Mouse (Mus musculus) embryonic facial prominence, embryonic 12.5 days (tissue): ENCODE data around the gene Acat3. TPM values are rescaled to one million over a fixed set of nuclear protein-coding genes. Genes with fewer than 3 reads are reported as not detected.
"Not testable (repeated sequence)": the region's sequence is repeated elsewhere in the genome, so short reads cannot be mapped to it uniquely, and the experiment has no call there.

Experiments
- ATAC-seq: fragments of 200-750 bp; cut with Nextera tagmentation; 2 replicates; pipeline ENCODE4 v1.8.0; 2017; ENCODE audit not compliant: insufficient number of reproducible peaks, insufficient read depth, low FRiP score, low TSS enrichment
- H3K27ac ChIP-seq: fragments of 300-500 bp; sonication (generic); 2 replicates; pipeline ENCODE4 v1.5.1; 2016; ENCODE audit warnings: mild to moderate bottlenecking
- H3K27me3 ChIP-seq: fragments of 300-500 bp; sonication (generic); 2 replicates; pipeline ENCODE4 v1.6.1; 2016; ENCODE audit warnings: mild to moderate bottlenecking, moderate library complexity
- H3K36me3 ChIP-seq: fragments of 300-500 bp; sonication (generic); 2 replicates; pipeline ENCODE4 v1.6.1; 2016; ENCODE audit warnings: mild to moderate bottlenecking
- H3K4me1 ChIP-seq: fragments of 300-500 bp; sonication (generic); 2 replicates; pipeline ENCODE4 v1.6.1; 2016
- H3K4me2 ChIP-seq: fragments of 300-500 bp; sonication (generic); replicated peaks from 2 replicates; pipeline ENCODE4 v1.6.1; 2016; ENCODE audit warnings: mild to moderate bottlenecking, moderate library complexity
- H3K4me3 ChIP-seq: fragments of 300-500 bp; sonication (generic); 2 replicates; pipeline ENCODE4 v1.5.1; 2016; ENCODE audit warnings: mild to moderate bottlenecking
- H3K9ac ChIP-seq: fragments of 300-500 bp; sonication (generic); 2 replicates; pipeline ENCODE4 v1.6.1; 2016; ENCODE audit warnings: mild to moderate bottlenecking, moderate library complexity
- H3K9me3 ChIP-seq: fragments of 300-500 bp; sonication (generic); 2 replicates; pipeline ENCODE4 v1.6.1; 2016; ENCODE audit warnings: mild to moderate bottlenecking, moderate library complexity
- WGBS: fragments of 180-500 bp; shearing (Covaris S2); methylation state at CpG from one replicate; pipeline ENCODE4 v1.1.7; 2016; 5-methylcytosine and 5-hydroxymethylcytosine counted together
- polyA plus RNA-seq: library from polyadenylated mRNA; unstranded; fragments of >200 nt; fragmentation: Nextera tagmentation; extraction: Ambion mirVana; gene quantifications from 2 replicates; pipeline ENCODE4 v1.2.1, GENCODE M21; 2016

Acat3 gene
- polyA plus RNA-seq, 1 experiment from 2014 or later, result 1.4 TPM

GRCm38 (mm10) chr17:12941543-12942260, 1.3 kb upstream of the Acat3 start:
- no peak for ATAC-seq
- peaks cover 36% of the 10 kb centered on the region for H3K36me3 ChIP-seq
- 76% methylated on average over 8 of the region's 8 CpGs for WGBS
- no peak overlapping the region for H3K27ac ChIP-seq
- H3K4me1 ChIP-seq, result peaks cover 3% of the 10 kb centered on the region; the same call in 1 of the 2 replicates
- H3K9me3 ChIP-seq, result no peaks in the 10 kb centered on the region
- no peaks in the 10 kb centered on the region for H3K27me3 ChIP-seq
- H3K4me2 ChIP-seq, result no peak overlapping the region
- H3K4me3 ChIP-seq, result no peak overlapping the region
- no peak overlapping the region for H3K9ac ChIP-seq

GRCm38 (mm10) chr17:12939377-12940148, 837 bp downstream of the Acat3 start:
- H3K27ac ChIP-seq, H3K27me3 ChIP-seq, H3K4me1 ChIP-seq, H3K9me3 ChIP-seq: not testable (repeated sequence)
- Histone ChIP-seq H3K9ac (0 out of 2 replicates have a peak overlapping the region, but pooled peaks have one; percentile 5), H3K36me3 (peaks cover 19% of the 10 kb centered on the region), H3K4me3 (peak overlapping the region; percentile 23), H3K4me2 (peak overlapping the region; percentile 50)
- ATAC-seq, result peak; percentile 65; the same call in 1 of the 2 replicates
- 67% methylated on average over 3 of the region's 12 CpGs for WGBS

GRCm38 (mm10) chr17:12938077-12938476, 2.3 kb downstream of the Acat3 start:
- no peaks in the 10 kb centered on the region for H3K9me3 ChIP-seq
- H3K4me3 ChIP-seq, result no peak overlapping the region
- H3K9ac ChIP-seq, result no peak overlapping the region
- 60% methylated on average over 2 of the region's 2 CpGs for WGBS
- H3K4me1 ChIP-seq, result peaks cover 3% of the 10 kb centered on the region; the same call in 1 of the 2 replicates
- H3K27me3 ChIP-seq, result no peaks in the 10 kb centered on the region
- H3K36me3 ChIP-seq, result peaks cover 9% of the 10 kb centered on the region
- H3K4me2 ChIP-seq, result no peak overlapping the region
- no peak overlapping the region for H3K27ac ChIP-seq
- ATAC-seq, result no peak

GRCm38 (mm10) chr17:12937412-12937970, 2.9 kb downstream of the Acat3 start:
- Histone ChIP-seq H3K9ac (no peak overlapping the region), H3K27me3 (no peaks in the 10 kb centered on the region), H3K4me3 (no peak overlapping the region), H3K9me3 (no peaks in the 10 kb centered on the region), H3K36me3 (peaks cover 4% of the 10 kb centered on the region), H3K27ac (no peak overlapping the region), H3K4me1 (peaks cover 3% of the 10 kb centered on the region; the same call in 1 of the 2 replicates), H3K4me2 (no peak overlapping the region)
- no peak for ATAC-seq
- WGBS, result 76% methylated on average over 2 of the region's 2 CpGs

- H3K4me2 ChIP-seq, result no peak overlapping the region
- WGBS, result 62% methylated on average over 4 of the region's 4 CpGs
- H3K27ac ChIP-seq, result no peak overlapping the region
- peaks cover 3% of the 10 kb centered on the region; the same call in 1 of the 2 replicates for H3K4me1 ChIP-seq
- H3K4me3 ChIP-seq, result no peak overlapping the region
- H3K9me3 ChIP-seq, result no peaks in the 10 kb centered on the region
- H3K36me3 ChIP-seq, result no peaks in the 10 kb centered on the region
- no peaks in the 10 kb centered on the region for H3K27me3 ChIP-seq
- no peak overlapping the region for H3K9ac ChIP-seq
- ATAC-seq, result no peak
Measured at GRCm38 (mm10) chr17:12935719-12936118, 4.7 kb downstream of the Acat3 start.

- WGBS, result 90% methylated on average over 5 of the region's 5 CpGs
- not testable (repeated sequence) for H3K4me3 ChIP-seq, H3K36me3 ChIP-seq, H3K27ac ChIP-seq, ATAC-seq, H3K4me2 ChIP-seq, H3K9me3 ChIP-seq, H3K27me3 ChIP-seq, H3K9ac ChIP-seq, H3K4me1 ChIP-seq
Measured at GRCm38 (mm10) chr17:12931576-12931975, 8.8 kb downstream of the Acat3 start.

GRCm38 (mm10) chr17:12925703-12926180, 14.7 kb downstream of the Acat3 start:
- Histone ChIP-seq H3K27ac (no peak overlapping the region), H3K9ac (no peak overlapping the region), H3K9me3 (no peaks in the 10 kb centered on the region), H3K4me1 (no peaks in the 10 kb centered on the region), H3K27me3 (no peaks in the 10 kb centered on the region), H3K36me3 (peaks cover 53% of the 10 kb centered on the region), H3K4me3 (no peak overlapping the region), H3K4me2 (no peak overlapping the region)
- whole genome bisulfite sequencing, result 91% methylated on average over 8 of the region's 8 CpGs
- ATAC-seq, result no peak

- Histone ChIP-seq H3K27ac (no peak overlapping the region), H3K9me3 (no peaks in the 10 kb centered on the region), H3K9ac (no peak overlapping the region), H3K4me3 (no peak overlapping the region), H3K4me2 (no peak overlapping the region), H3K36me3 (peaks cover 61% of the 10 kb centered on the region), H3K27me3 (no peaks in the 10 kb centered on the region), H3K4me1 (no peaks in the 10 kb centered on the region)
- WGBS, result 93% methylated on average over 3 of the region's 3 CpGs
- ATAC-seq, result no peak
Measured at GRCm38 (mm10) chr17:12925001-12925400, 15.4 kb downstream of the Acat3 start.

- H3K36me3 ChIP-seq, result peaks cover 71% of the 10 kb centered on the region
- no peak for ATAC-seq
- no peak overlapping the region for H3K4me2 ChIP-seq
Measured at GRCm38 (mm10) chr17:12921073-12921472, 19.3 kb downstream of the Acat3 start.

GRCm38 (mm10) chr17:12916588-12917380, 23.6 kb downstream of the Acat3 start:
- peak overlapping the region; percentile 97 for H3K4me3 ChIP-seq
- H3K9me3 ChIP-seq, result no peaks in the 10 kb centered on the region
- peak overlapping the region; percentile 51 for H3K4me2 ChIP-seq
- H3K9ac ChIP-seq, result peak overlapping the region; percentile 98
- peak; percentile 62 for ATAC-seq
- peaks cover 54% of the 10 kb centered on the region for H3K36me3 ChIP-seq
- peak overlapping the region; percentile 93 for H3K27ac ChIP-seq
- no peaks in the 10 kb centered on the region for H3K4me1 ChIP-seq
- no peaks in the 10 kb centered on the region for H3K27me3 ChIP-seq
- WGBS, result under 1% methylated on average over 40 of the region's 40 CpGs

More at GRCm38 (mm10) chr17:12921073-12921472, 19.3 kb downstream of the Acat3 start:
- Histone ChIP-seq H3K27ac (no peak overlapping the region), H3K27me3 (no peaks in the 10 kb centered on the region), H3K4me3 (no peak overlapping the region), H3K4me1 (no peaks in the 10 kb centered on the region), H3K9ac (no peak overlapping the region), H3K9me3 (no peaks in the 10 kb centered on the region)
- WGBS, result 88% methylated on average over 1 of the region's 1 CpGs
